Mouse (Mus musculus) heart, adult 9 months (tissue): ENCODE results near the gene Arhgap44.

ENCODE experiments used
- DNase-seq, 2 experiments: peaks; one replicate each; pipeline ENCODE4 v3.0.0; 2022; ENCODE audit warnings: low spot score in 2 of 2

Arhgap44 gene

GRCm38 (mm10) chr11:65088451-65089222, 74.1 kb downstream of the Arhgap44 start:
- no peak for DNase-seq

DNA sequence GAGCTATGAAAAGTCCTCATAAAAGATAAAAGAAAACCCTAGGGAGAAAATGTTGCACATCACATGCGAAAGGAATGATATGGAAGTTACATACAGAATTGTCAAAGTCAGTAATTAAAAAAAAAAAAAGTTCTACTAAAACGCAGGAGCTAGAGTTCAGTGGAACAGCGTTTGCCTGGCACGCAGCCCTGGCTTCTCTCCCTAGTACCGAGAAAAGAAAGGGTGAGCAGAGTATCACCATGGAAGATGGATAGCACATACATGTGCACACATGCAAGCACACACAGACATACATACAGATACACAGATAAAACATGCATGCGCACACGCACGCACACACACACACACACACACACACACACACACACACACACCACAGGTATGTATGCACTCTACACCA, 82.0 kb downstream of the Arhgap44 start:
- no peak for DNase-seq

GRCm38 (mm10) chr11:65080274-65080673, 82.5 kb downstream of the Arhgap44 start:
- no peak for DNase-seq

DNA sequence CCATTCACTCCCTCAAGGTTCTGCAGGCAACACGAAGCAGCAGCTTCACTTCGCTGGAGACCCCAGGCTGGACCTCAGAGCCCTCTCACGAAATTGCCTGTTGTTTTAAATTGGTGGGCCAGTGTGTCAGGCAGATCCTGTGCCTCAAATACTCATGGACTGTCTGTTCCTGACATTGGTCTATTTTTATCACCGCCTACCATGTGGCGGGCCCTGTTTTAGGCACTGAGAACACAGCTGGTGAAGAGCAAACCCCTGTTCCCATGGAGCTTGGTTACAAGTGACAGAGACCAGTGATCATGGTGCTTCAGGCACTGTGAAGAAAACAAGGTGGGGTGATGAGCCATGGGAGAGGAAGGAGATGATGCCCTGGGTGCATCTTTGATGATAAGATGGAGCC, 93.2 kb downstream of the Arhgap44 start:
- peak in 1 of 2 experiments; percentile 13 for DNase-seq

- no peak for DNase-seq
Measured at GRCm38 (mm10) chr11:65069051-65069450, 93.7 kb downstream of the Arhgap44 start.

GRCm38 (mm10) chr11:65065201-65065600, 97.6 kb downstream of the Arhgap44 start:
- DNase-seq, result no peak

- DNase-seq, result no peak
Measured at GRCm38 (mm10) chr11:65061437-65061836, 101.3 kb downstream of the Arhgap44 start.

DNA sequence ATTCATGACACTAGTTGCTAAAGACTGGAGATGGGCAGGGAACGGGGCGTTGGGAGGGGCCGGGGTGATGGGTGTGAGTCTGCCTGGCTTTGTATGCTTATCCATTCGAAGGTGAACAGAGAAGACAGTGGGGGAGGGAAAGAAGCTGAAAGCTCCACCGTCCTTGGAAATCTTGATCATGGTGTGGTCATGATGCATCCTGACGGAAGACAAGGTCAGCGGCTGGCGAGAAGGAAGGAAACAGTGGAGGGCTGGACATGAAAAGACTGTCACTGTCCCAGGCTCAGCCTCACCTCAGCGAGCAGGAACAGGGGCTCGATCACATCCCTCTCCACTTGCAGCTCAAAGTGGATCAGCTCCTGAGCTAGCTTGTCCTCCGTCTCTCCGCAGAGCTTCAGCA, 103.2 kb downstream of the Arhgap44 start:
- no peak for DNase-seq

- no peak for DNase-seq
Measured at GRCm38 (mm10) chr11:65058224-65058908, 104.4 kb downstream of the Arhgap44 start.

GRCm38 (mm10) chr11:65055596-65055995, 107.2 kb downstream of the Arhgap44 start:
- DNase-seq, result no peak

GRCm38 (mm10) chr11:65054216-65054615, 108.5 kb downstream of the Arhgap44 start:
- no peak for DNase-seq

DNA sequence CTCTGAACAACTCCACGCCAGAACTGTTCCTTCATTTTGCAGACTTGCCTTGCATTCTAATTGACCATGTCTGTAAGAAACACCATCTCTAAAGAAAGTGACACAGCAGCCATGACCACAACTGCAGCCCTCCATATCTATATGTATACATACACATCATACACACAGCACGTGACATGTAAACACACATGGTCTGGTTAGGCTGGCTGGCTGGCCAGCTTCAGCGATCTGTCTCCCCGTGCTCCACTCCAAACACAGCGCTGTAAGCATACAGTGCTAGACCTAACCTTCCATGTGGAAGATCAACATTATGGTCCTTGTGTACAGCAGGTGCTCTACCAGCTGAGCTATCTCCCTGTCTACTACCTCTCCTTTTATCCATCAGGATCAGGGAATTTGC, 111.9 kb downstream of the Arhgap44 start:
- DNase-seq, result no peak

- no peak for DNase-seq
Measured at GRCm38 (mm10) chr11:65049090-65049489, 113.7 kb downstream of the Arhgap44 start.

DNA sequence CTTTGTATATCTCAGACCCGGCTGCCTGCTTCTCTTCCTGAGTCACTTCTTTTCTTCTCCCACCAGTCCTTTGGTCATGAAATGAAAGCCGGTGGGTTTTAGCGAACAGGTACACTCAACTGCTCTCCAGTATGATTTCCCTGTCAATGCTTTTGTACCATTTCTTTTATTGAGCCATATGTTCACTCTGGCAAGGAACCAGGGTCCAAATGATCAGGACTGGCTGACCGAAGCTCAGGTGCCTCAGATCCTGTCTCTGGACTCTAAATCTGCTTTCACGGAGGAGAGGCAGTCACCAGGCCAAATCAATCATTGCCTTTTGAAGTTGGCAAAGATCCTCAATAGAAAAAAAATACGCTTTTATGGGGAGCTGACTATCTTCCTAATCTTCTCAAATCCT, 122.2 kb downstream of the Arhgap44 start:
- no peak for DNase-seq

- no peak for DNase-seq
Measured at GRCm38 (mm10) chr11:65039517-65040095, 123.2 kb downstream of the Arhgap44 start.

DNA sequence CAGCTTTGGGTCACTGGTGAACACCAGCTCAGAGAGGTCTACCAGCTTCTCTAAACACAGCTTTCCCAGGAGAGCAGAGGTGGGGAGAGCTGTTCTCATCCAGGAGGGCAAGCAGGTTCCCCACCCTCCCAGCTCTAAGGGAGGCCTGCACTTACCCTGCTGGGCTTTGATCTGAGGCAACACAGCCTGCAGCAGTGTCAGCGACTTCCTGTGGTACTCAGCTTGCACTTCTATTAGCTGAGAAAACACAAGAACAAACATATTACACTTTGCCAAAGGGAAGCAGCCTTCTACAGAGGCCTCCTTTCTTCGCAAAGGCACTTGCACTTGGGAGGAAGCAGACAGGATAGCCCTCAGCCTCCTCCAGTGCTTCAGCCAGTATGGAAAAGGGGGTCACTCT, 123.8 kb downstream of the Arhgap44 start:
- no peak for DNase-seq

DNA sequence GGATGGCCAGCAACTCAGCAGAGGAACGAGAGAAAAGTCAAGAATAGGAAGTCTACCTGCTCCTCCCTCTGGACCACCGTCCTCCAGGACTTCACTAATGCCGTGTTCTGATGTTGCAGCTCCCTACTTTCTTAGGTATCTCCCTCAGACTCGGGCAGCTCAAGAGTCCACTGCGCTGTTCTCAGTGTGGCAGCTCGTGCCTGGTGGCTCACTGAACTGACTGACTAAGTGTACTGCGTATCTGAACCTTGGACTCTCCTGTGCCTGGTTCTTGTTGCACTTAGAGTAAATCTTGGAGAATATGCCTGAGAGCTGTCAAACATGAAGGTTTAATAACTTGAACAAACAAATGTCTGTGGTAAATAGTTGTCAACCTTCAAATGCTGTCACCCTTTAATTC, 130.5 kb downstream of the Arhgap44 start:
- no peak for DNase-seq

DNA sequence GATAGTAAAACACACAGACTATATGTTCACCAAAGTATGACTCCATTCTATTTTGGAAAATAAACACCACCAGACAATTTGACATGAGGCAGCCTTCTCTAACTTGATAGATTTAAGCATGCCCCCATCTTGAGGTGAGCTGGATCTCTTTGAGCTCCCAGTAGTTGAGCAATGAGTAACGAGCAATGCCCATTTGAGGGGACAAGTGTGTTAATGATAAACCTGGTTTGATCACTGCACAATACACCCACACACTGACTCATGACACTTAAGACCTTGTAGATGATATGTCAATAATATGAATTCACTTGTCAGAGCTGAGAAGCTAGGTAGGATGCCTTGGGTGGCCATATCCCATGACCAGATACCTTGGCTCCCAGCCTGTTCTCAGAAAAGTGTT, 132.6 kb downstream of the Arhgap44 start:
- no peak for DNase-seq

DNA sequence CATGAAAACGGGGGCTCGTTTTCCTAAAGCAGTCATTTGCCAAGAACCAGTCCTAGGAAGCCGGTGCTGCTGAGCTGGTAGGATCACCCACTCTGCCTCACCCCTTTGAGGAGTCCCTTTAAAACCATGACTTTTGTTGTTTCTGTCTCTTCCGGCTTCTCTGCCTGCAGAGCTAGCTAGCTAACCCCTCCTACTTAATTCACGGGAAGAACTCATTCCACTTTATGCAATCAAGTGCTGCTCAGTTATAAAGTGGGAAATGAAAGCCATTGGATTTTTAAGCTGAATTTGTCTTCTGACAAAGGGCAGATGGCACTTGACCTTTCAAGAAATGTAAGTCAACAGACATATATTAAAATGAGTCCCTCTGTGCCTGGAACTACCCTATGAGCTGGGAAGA, 134.7 kb downstream of the Arhgap44 start:
- no peak for DNase-seq

GRCm38 (mm10) chr11:65022771-65023170, 140.0 kb downstream of the Arhgap44 start:
- DNase-seq, result no peak

GRCm38 (mm10) chr11:65020744-65021143, 142.0 kb downstream of the Arhgap44 start:
- DNase-seq, result no peak

GRCm38 (mm10) chr11:65016754-65017153, 146.0 kb downstream of the Arhgap44 start:
- no peak for DNase-seq

- no peak for DNase-seq
Measured at GRCm38 (mm10) chr11:65013906-65014305, 148.9 kb downstream of the Arhgap44 start.
